Mouse (Mus musculus) testis, postnatal 14 days (tissue): ENCODE results near the gene Il23r.
"Not testable (repeated sequence)": the region's sequence is repeated elsewhere in the genome, so short reads cannot be mapped to it uniquely, and the experiment has no call there.

Source experiments
- DNase-seq: peaks from one replicate; pipeline ENCODE4 v3.0.0; 2021; ENCODE audit warnings: low spot score

Il23r gene

DNA sequence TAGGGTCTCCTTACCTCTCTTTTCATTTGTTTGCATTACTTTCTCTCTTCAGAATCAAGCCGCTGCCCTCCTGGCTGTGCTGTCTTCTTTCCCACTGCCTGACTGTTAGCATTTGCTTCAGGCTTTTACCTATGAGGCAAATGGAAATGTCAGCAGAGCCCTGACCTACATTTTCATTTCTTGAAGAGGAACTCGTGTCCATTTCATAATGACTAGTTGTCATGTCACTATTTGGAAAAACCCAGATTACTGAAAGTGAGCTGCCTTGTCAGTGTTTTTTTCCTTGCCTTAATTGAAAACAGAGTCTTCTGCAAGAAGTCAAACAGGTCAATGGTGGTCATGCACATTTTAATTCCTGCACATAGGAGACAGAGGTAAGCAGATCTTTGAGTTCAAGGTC is at the start of gene Il23r:
Gene Il23r (minus strand): TSS at position 101 of the 400 bp plus-strand sequence.
- no peak for DNase-seq

DNA sequence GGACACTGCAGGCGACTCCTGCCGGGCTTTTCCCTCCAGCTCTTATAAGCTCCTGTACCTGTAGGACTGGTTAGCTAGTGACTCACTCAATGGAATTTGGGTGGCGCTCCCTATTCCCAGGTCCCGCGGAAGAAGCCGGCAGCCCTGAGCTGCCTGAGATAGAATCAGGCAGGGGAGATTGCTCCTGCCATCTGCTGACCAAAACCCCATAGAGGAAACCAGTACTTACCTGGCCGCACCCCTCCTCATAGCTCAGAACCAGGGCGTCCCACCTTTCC is 44.1 kb upstream of the Il23r start, which contains the start of gene Tacstd2:
Gene Tacstd2 (minus strand): TSS at position 20 of the 278 bp plus-strand sequence.
- DNase-seq = no peak

DNA sequence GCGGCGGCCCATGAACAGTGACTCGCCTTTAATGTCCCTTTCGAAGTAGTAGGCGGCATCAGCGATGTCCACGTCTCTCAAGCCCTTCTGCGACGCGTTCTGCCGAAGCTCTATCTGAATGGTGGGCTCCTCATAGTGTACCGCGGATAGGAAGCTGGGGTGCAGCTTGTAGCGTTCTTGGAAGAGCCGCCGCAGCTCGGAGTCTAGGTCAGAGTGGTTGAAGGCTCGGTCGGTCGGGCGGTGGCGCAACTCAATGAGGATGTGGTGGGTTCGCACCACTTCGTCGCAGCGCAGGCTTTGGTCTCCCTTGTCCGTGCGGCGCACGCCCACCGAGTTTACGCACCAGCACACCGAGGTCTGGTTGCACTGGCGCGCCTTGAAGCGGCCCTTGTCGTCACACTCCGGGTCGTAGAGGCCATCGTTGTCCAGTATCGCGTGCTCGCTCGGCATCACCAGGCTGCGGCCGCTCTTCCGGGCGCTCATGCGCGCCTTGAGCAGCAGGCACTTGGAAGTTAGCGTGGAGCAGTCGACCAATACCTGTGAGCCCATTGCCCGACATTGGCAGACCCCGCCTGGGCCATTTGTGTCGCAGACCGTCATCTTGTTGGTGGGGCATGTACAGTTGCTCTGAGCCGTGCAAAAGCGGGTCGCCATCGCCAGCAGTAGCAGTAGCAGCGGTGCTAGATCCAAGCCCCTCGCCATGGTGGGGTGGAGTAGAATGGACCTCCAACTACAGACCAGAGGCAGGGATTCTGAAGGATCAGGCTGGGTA is 43.5 kb upstream of the Il23r start:
- no peak for DNase-seq

DNA sequence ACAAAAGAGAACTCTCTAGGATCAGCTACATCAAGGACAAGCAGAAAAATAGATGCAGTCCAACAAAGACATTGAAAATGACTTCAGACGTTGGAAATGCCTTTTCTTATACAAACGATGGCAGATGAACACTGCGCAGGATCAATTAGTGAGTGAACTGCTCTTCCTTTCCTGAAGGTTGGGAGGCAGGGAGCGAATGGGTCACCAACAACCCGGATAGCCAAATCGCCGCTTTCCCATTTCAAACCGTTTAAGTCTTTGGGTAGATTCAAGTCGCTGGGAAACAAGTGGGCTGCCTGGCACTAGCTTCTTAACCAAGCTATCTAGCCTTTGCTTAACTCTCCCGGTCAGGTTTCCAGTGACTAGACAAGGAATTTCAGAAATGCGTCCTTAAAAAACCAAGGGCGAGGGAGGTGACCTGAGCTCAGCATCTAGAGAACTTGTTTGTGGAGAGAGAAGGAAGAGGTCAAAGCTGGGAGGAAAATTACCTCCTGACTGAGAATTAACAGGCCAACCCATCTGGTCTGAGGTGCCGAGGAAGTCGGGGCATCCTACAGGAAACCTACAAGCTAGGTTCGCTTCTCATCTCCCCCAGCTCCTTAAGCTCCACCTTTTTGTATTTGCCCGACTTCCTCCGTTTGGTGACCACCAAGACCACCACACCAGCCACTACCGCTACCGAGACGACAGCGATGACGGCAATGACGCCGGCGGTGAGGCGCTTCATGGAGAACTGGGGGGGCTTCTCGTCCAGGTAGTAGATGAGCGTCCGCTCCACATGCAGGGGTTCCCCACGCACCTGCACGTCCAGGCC is 42.7 kb upstream of the Il23r start:
- DNase-seq = no peak

DNA sequence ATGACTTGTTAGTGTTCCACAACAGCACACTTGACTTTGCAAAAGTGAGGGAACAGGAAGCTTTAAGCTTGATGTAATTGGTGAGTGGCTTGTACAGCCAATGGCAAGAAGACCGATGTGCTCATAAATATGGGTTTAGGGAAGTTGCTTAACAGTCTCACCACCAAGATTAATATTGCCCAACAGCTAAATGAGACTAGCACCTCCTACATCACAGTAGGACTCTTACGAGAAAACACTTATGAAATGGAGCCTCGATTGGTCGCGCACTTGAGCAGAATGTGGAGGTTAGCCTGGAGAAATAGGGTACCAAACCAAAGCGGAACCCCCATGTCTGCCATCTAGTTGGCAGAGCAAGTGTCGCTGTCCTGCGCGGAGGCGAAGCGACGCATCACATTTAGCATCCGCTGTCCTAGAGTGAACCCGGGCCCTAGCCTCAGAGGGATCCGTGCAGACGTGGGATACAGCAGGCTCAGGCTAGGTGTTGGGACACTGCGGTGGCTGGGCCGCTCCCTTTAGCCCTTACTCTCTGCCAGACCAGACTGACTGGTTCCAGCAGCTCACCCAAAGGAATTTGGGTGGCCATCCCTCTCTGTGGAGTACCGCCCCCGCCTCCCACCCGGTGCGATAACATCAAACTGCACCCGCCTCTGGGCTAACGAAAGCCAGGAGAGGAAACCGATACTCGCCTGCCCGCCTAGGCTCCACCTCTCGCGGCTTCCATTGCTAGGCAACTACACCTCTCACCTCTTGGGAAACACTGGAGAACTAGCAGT is 41.2 kb upstream of the Il23r start:
- DNase-seq = peak; percentile 31

DNA sequence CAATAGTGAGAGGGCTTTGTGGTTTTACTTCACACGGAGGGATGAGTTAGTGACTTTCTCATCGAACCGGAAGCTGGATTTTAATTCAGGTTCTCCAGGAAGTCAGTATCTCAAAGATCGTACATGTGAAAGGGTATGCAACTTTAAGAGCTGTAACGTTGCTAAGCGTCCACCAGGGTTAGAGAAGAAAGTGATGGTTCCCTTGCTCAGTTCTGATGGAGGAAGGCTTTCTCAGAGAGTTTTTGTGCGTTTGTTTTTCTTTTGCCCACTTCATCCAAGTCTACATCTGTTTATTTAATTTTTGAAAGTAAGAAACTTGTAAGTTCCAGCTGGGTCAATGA is 40.1 kb upstream of the Il23r start:
- DNase-seq = no peak

DNA sequence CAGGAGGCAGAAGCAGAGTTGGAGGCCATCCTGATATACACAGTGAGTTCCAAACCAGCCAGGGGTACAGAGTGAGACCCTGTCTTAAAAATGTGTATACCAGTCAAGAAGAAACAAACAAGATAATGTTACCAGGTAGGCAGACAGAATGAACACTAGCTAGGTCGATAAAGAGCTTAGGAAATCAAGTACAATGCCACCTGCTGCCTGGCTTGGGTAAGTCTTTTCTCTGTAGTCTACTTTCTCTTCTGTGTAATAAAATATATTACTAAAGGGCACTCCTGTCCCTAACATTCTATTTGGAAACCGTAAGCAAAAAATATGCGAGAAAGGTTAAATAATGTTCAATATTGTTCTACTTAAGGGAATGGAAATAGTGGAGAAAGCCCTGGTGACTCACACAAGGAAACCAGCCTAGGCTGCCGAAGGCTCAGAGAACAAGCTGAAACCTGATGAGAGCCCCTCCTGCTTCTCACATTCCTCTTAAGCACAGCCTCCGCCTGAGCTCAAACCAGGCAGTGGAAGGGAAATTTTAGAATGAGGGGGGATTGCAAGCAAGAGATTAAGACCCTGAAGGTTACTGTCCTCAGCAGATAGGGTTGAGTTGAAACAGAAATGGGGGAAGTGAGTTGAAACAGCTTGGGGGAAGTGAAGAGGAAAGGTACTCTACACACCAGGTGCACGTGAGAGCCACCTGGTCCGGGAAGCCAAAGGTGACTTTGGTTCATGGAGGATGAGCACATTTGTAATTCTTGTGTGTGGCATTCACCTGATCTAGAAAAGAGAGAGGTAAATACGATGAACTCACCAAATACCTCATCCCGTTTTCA is 39.6 kb upstream of the Il23r start:
- no peak for DNase-seq

DNA sequence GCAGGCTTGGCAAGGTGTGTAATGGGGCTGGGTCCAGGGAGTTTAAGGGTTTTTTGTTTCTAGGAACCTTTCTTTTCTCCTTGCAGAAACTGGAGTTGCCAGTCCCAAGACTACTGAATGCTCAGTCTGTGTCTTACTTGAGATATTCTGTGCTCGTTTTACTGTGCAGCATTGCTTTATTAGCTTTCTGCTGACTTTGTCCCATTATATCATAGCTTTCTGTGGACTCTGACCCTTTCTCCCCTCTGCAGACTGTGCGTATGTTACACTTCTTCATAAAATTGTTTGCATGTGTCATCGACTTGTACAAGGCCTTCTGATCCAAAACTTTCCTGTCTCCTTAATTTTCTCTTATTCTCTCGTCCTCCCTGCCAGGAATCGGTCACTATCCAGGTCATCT is 34.7 kb upstream of the Il23r start:
- no peak for DNase-seq

DNA sequence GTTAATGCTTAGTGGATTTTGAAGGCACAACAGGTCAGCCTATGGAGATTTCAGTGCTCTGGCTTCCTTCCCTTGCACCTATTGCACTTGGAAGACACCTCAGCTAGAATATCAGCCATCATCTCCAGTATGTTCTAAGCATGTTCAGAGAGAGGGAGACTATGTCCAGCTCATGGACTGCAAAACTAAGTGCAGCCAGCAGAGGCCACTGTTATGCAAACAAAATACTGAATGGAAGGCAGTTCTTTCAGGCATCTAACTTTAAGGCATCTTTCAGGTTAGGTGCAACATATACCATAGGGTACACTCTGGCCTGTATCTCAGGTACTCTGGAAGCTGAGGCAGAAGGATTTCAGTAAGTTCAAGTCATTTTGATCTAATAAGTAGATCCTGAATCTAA is 19.1 kb upstream of the Il23r start:
- no peak for DNase-seq

DNA sequence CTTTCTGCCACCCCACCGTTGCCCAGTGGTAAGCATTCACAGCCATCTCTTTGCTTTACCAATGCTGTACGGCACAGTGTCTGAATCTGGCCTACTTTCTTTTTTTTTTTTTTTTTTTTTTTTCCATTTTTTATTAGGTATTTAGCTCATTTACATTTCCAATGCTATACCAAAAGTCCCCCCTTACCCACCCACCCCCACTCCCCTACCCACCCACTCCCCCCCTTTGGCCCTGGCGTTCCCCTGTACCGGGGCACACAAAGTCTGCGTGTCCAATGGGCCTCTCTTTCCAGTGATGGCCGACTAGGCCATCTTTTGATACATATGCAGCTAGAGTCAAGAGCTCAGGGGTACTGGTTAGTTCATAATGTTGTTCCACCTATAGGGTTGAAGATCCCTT is 10.3 kb upstream of the Il23r start:
- DNase-seq = not testable (repeated sequence)

DNA sequence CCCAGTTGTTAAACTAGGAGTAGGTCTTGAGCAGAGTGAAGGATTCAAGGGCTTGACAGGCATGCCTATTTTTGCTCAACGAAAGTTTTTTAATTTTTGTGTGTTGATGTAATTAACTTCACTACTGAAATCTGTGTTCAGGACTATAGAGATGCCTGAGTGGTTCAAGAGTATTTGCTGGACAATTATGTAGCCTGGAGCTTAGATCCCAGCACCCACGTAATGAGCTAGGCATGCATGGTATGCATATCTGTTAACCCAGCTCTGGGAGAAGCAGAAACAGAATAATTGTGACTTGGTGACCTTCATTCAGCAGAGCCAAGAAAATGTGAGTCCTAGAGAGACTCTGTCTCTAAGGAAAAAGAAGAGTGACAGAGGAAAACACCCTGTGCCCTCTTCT is 10.6 kb downstream of the Il23r start:
- DNase-seq = no peak

DNA sequence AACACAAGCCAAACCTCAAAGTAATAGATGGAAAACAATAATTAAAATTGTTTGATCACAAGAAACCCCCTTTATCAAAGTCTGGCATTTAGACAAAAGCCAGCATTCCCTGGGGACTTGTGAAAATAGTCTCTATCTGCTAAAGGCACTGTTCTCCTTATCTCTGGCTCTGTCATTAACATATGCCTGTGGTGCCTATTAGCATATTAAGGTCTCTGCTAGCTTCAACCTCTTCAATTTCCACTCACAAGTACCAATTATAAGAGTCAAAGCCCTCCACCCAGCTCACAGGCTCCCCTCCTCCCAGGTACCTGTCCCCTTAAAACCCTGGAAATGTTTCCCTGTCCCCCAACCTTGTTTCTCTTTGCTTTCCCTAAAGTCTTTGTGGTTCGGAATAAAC is 20.4 kb downstream of the Il23r start:
- DNase-seq = no peak

DNA sequence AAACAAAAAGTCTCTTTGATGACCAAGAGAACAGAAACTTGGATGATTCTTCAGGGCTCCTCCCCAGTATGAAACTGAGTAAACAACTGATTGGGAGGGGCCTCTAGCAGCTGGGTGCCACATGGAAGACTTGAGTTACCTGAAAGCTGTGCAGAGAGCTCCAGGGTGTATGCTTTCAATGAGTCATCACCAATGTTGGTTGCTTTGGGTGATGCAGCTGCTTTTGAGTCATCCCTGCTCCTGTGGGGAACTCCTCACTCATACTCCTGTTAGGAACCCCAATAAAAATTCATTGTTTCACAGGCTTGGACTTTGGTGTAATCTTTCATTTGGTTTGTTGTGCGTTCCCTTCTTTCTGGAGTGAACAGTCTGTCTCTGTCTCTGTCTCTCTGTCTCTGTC is 32.2 kb downstream of the Il23r start:
- DNase-seq = no peak

DNA sequence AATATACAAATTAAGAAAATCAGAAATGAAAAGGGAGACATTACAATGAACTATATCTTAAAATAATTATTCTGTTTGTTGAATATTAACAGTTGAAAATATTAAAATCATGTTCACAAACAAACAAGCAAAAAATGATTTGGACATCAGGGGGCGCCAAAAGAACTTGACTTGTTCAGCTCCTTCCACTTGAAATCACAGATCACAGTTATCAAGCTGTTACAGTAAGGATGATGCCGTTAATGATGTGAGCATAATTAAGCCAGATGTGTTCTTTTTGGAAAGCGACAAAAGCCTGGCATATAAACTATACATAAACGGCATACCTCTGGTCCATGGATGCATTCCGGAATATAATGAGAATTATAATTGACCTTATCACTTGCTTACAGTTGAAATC is 40.3 kb downstream of the Il23r start:
- DNase-seq = no peak

DNA sequence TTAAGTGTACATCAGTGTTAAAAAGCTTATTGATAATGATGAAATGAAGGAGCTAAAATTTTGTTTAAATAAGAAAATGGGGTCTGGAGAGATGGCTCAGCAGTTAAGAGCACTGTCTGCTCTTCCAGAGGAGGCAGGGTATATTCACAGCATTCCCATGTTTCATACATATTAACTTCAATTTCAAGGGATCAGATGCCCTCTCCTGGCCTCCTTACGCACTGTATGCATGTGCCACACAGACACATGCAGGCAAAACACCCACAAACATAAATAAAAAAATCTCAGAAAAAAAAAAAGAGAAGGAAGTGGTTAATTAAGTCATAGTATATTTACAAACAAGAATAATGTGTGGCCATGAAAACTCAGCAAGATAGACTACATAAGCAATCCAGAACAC is 45.8 kb downstream of the Il23r start:
- DNase-seq = no peak

DNA sequence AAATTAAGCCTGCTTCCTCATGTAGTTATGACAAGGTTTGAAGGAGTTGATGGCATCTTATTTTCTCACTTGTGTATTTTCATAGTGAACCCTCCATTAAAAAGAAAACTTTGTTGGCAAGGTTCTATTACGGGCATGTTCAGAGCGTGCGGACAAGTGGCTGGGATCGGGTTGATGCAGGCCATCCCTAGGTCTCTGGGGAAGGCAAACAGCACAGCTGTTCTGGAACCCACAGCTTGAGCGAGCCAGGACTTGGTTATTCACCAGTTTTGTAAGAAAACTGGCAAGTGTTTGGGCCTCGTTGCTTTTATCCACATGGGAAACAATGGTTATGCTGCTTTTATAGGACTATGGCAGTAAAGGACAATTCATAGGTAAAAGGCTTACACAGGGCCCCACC is 48.5 kb downstream of the Il23r start:
- DNase-seq = no peak

DNA sequence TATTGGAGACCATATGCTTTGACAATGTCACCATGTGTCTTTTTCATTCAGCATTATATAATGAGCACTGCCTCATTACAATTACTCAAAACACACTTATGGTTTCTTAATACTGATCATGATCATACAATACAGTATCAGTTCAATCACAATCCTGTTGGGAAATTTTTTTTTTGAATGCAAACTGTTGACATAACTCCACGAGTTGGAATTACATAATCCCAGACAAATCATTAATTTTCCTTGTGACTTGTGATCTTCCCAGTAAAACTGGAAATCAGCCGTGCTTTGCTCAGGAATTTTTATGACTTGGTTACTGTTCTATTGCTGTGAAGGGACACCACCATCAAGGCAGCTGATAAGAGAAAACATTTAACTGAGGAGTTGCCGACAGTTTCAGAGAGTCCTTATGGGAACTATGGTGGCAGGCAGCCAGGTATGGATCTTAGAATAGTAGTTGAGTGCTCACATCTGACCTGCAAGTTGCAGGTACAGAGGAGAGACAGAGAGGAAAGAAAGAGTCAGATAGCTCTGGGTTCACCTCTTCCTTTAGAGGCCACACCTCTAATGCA is 53.8 kb downstream of the Il23r start:
- DNase-seq = no peak

DNA sequence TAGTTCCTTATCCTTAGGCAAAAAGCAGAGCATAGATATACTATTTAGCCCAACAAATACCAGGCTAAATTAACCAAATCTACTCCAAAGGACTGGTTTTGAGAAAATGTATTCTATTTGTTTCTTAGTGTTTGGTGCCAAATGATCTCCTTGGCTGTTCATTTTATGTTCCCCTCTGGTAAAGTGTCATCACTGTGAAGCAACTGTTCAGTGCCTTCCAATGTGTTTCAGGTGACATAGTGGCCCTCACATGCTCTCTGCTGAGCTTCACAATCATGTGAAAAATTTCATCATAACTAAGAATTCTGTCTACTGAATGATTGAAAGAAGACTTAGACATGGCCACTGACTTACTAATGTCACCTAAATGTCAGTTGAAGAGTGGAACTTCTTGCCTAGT is 54.6 kb downstream of the Il23r start:
- no peak for DNase-seq

DNA sequence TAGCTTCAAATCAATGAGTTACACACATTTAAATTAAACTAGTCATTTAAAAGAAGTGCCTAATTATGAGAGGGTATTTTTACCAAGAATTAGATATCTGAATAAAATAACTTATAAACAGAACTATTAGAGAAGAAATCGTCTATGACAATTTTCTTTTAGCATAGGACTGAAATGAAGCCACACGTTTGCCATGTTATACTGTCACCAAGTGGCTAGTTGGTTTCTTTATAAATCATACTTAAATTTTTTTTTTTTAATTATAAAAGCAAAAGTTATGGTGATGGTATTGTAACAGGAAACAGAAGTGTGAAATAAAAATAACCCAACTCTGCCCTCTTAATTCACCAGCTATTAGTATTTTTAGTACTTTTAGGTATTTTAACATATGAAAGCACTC is 55.4 kb downstream of the Il23r start:
- DNase-seq = no peak

DNA sequence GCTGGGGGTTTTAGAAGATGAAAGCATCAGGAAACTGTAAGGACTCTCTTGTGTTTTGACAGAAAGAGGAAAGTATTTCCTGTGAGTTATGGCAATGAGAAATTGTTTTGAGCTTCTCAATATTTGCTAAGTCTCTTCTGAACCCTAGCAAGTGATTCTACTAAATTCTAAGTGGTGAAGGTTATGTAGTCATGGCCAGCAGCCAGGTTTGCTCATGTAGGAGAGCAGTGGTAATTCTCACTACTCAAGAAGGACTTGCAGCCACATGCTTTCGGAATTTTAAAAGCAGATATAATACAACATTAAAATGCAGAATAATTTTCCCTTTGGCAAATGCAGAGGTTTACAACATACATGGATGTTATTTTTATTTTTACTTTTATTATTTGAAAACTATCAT is 55.9 kb downstream of the Il23r start:
- no peak for DNase-seq

DNA sequence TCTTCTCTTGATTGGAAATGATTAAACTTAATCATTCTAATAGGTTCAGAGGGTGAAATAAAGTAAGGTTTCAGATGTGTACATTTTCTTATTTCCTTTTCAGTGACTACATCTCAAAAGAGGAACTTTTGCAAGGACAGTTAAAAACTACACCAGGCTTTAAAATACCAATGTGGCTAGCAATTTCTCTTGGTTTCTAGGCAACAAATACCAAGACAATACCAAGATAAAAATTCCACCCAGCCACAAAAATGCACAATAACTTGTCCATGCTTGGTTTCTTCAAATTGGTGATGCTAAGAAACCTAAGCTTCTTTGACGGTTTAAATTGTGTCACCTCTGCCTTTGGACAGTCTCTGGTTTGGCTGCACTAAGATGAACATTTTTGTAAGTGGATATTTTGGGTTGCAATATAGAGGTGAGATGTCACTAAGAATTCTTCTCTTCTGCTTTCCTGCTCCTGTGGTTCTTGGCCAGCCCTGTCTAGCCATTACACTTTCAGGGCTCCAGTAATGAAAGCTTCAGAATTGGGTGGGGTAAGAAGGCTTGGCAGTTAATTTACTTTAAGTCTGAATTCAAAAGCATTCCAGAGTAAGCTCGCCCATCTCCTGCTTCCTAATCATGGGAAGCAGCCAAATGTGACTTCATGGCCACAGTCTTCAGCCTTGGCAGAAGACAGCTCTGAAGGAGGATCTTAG is 56.8 kb downstream of the Il23r start:
- no peak for DNase-seq
